Mouse (Mus musculus) neutrophil, adult 83 days (primary cell): ENCODE measurements around the gene Olfr62. TPM values are rescaled to one million over a fixed set of nuclear protein-coding genes. Genes with fewer than 3 reads are reported as not detected.

Experiments
- total RNA-seq, 2 experiments: library from RNA; stranded (reverse); gene quantifications; one replicate each; pipeline ENCODE4 v1.2.4; 2023

Olfr62 gene
- total RNA-seq: not detected

GRCm38 (mm10) chr4:118658652-118659051, at the start of gene Olfr62:
TSS of gene Olfr62 (plus strand) at chr4:118658952.

DNA sequence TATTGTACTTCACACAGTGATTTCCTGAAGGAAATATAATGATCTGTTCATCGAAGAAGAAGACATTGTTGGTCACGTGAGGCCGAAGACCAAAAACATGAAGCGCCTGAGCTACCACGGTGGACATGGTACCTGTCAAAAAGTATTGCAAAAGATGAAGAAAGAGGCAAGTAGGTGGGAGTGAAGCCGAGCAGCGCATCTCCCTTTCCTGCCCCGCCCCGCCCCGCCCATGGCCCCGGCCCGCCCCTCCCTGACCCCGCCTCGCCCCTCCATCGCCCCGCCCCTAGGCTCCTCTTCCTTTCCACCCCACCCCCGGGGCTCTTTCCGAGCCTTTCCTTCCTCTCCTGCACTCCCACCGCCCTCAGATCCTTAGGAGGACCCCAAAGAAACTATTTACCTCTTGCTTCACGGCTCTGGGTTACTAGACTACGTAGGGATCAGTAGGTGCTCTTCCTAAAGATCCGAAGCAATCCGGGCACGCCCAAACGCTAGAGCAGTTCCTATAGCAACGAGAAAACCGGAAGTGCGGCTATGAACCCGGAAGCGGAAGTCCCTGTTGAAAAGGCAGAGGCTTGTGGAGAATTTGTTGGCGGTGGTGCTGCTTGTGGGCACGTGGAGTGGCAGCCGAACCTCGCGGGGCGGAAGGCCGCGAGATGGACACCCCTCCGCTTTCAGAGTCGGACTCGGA, 38.3 kb upstream of the Olfr62 start, which contains the start of the genes Cfap57 and Ebna1bp2:
TSS of gene Cfap57 (minus strand) at position 499 of the 688 bp plus-strand sequence.
TSS of gene Ebna1bp2 (plus strand) at position 521 of the 688 bp plus-strand sequence.

GRCm38 (mm10) chr4:118692412-118692973, 33.7 kb downstream of the Olfr62 start, which contains the start of gene Olfr1342:
TSS of gene Olfr1342 (minus strand) at chr4:118692756.

DNA sequence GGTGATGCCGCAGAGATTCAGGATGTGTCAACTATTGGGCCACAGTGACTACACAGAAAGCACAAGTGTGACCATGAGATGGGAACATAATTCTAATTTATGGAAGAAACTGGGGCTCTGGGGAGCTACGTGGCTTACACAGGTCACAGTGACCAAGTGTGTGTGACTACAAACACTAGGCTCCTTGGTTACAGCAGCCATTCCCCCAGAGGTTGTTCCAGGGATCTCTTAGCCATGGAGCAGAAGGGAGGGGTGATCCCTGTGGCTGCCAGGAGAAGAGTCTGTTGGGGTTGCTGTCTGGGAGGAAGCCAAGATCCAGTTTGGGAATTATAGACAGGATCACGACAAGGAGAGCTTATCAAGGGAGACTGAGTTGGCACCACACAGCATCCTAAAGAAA, 44.5 kb downstream of the Olfr62 start, which contains the start of gene Olfr1341:
TSS of gene Olfr1341 (plus strand) at position 301 of the 400 bp plus-strand sequence.

Other genes with a start within 250 kb of the Olfr62 start
- gene Szt2, start 249.7 kb upstream of the Olfr62 start, total RNA-seq: 10 to 100 TPM; 51.6 to 52.9 TPM
- 10 to 100 TPM; 69.4 to 70.3 TPM for gene Med8, start 249.6 kb upstream of the Olfr62 start, total RNA-seq
- gene Elovl1, start 230.9 kb upstream of the Olfr62 start, total RNA-seq: 10 to 100 TPM; 98.1 to 98.9 TPM
- 10 to 100 TPM; 73.5 to 91.3 TPM for gene Cdc20, start 221.6 kb upstream of the Olfr62 start, total RNA-seq
- under 1 TPM; 0.77 to 0.99 TPM for gene Mpl, start 201.4 kb upstream of the Olfr62 start, total RNA-seq
- 1 to 10 TPM; 3.3 to 3.4 TPM for gene Tie1, start 168.9 kb upstream of the Olfr62 start, total RNA-seq
- not detected for gene 2610528J11Rik, start 132.0 kb upstream of the Olfr62 start, total RNA-seq
- under 1 TPM in 1 of 2 experiments, not detected in 1; 0.18 TPM for gene Tmem125, start 114.9 kb upstream of the Olfr62 start, total RNA-seq
- gene Cfap57, start 38.2 kb upstream of the Olfr62 start, total RNA-seq: 1 to 10 TPM; 2.0 to 2.3 TPM
- 10 to 100 TPM; 38.3 to 43.4 TPM for gene Ebna1bp2, start 38.2 kb upstream of the Olfr62 start, total RNA-seq
- gene Olfr1342, start 33.8 kb downstream of the Olfr62 start, total RNA-seq: not detected
- not detected for gene Olfr1341, start 44.6 kb downstream of the Olfr62 start, total RNA-seq
- not detected for gene Olfr1340, start 61.2 kb downstream of the Olfr62 start, total RNA-seq
- gene Olfr1339, start 73.2 kb downstream of the Olfr62 start, total RNA-seq: not detected
- not detected for gene Olfr1338, start 99.8 kb downstream of the Olfr62 start, total RNA-seq
- not detected for gene Olfr1337, start 123.6 kb downstream of the Olfr62 start, total RNA-seq
- gene Olfr1335, start 151.0 kb downstream of the Olfr62 start, total RNA-seq: not detected
- not detected for gene Olfr1333, start 177.3 kb downstream of the Olfr62 start, total RNA-seq
- not detected for gene Olfr1331, start 205.7 kb downstream of the Olfr62 start, total RNA-seq
- gene Olfr1330, start 229.6 kb downstream of the Olfr62 start, total RNA-seq: not detected